Mouse (Mus musculus) neural tube, embryonic 13.5 days (tissue): Measurements from ENCODE around the gene Slmap. TPM values are rescaled to one million over a fixed set of nuclear protein-coding genes. Genes with fewer than 3 reads are reported as not detected.

Experiments
- ATAC-seq: fragments of 200-750 bp; cut with Nextera tagmentation; 2 replicates; pipeline ENCODE4 v1.8.0; 2017; ENCODE audit warnings: low read depth, mild to moderate bottlenecking, moderate TSS enrichment, moderate library complexity
- H3K27ac ChIP-seq: fragments of 300-500 bp; sonication (generic); replicated peaks from 2 replicates; pipeline ENCODE4 v1.5.1; 2015; ENCODE audit warnings: moderate library complexity, mild to moderate bottlenecking, inconsistent platforms
- H3K27me3 ChIP-seq: fragments of 300-500 bp; sonication (generic); 2 replicates; pipeline ENCODE4 v1.6.1; 2015; ENCODE audit warnings: mild to moderate bottlenecking, inconsistent platforms
- H3K36me3 ChIP-seq: fragments of 300-500 bp; sonication (generic); 2 replicates; pipeline ENCODE4 v1.6.1; 2015; ENCODE audit warnings: mild to moderate bottlenecking, inconsistent platforms
- H3K4me1 ChIP-seq: fragments of 300-500 bp; sonication (generic); replicated peaks from 2 replicates; pipeline ENCODE4 v1.6.1; 2015; ENCODE audit warnings: inconsistent platforms
- H3K4me2 ChIP-seq: fragments of 300-500 bp; sonication (generic); 2 replicates; pipeline ENCODE4 v1.6.1; 2015; ENCODE audit warnings: inconsistent platforms, mild to moderate bottlenecking, moderate library complexity
- H3K4me3 ChIP-seq: fragments of 300-500 bp; sonication (generic); 2 replicates; pipeline ENCODE4 v1.5.1; 2015; ENCODE audit warnings: mild to moderate bottlenecking, inconsistent platforms
- H3K9ac ChIP-seq: fragments of 300-500 bp; sonication (generic); 2 replicates; pipeline ENCODE4 v1.6.1; 2015; ENCODE audit warnings: moderate library complexity, mild to moderate bottlenecking, inconsistent platforms
- H3K9me3 ChIP-seq: fragments of 300-500 bp; sonication (generic); 2 replicates; pipeline ENCODE4 v1.6.1; 2016; ENCODE audit warnings: inconsistent platforms
- WGBS: fragments of 180-500 bp; shearing (Covaris S2); methylation state at CpG from one replicate; pipeline ENCODE4 v1.1.7; 2015; 5-methylcytosine and 5-hydroxymethylcytosine counted together
- polyA plus RNA-seq: library from polyadenylated mRNA; unstranded; fragments of >200 nt; fragmentation: Nextera tagmentation; extraction: Ambion mirVana; gene quantifications from 2 replicates; pipeline ENCODE4 v1.2.1, GENCODE M21; 2015

Slmap gene
- polyA plus RNA-seq, 1 experiment from 2014 or later = 14.7 TPM

DNA sequence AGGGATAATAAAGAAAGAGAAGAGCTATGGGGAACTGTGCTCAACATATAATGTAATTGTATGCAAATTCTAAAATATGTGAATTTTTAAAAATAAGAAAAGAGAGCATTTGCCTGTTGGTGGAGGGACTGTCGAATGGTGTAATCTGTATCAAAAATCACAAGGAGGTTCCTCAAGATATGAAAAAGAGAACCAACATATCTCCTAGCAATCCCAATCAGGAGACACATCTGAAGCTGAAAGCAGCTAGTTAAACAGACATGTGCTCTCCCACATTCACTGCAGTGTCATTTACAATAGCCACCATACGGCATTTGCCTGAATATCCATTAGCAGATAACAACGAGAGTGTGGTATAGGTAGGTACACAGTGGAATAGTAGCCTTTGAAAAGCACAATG lies 18.1 kb upstream of the Slmap start:
- no peak for ATAC-seq
- no peak overlapping the region for H3K4me2 ChIP-seq
- no peaks in the 10 kb centered on the region for H3K4me1 ChIP-seq
- no peaks in the 10 kb centered on the region for H3K36me3 ChIP-seq
- H3K27me3 ChIP-seq = no peaks in the 10 kb centered on the region
- no peak overlapping the region for H3K4me3 ChIP-seq
- whole genome bisulfite sequencing = 83% methylated on average over 3 of the region's 3 CpGs
- H3K9me3 ChIP-seq = no peaks in the 10 kb centered on the region
- no peak overlapping the region for H3K9ac ChIP-seq
- no peak overlapping the region for H3K27ac ChIP-seq

- no peak overlapping the region for H3K27ac ChIP-seq
- no peak overlapping the region for H3K9ac ChIP-seq
- WGBS = 72% methylated on average over 2 of the region's 2 CpGs
- no peak overlapping the region for H3K4me3 ChIP-seq
- H3K9me3 ChIP-seq = no peaks in the 10 kb centered on the region
- no peaks in the 10 kb centered on the region for H3K4me1 ChIP-seq
- H3K36me3 ChIP-seq = no peaks in the 10 kb centered on the region
- H3K27me3 ChIP-seq = no peaks in the 10 kb centered on the region
- H3K4me2 ChIP-seq = no peak overlapping the region
- no peak for ATAC-seq
Observed at GRCm38 (mm10) chr14:26552441-26552840, 17.7 kb upstream of the Slmap start.

- H3K36me3 ChIP-seq = no peaks in the 10 kb centered on the region
- no peaks in the 10 kb centered on the region for H3K27me3 ChIP-seq
- WGBS = 95% methylated on average over 8 of the region's 8 CpGs
- H3K4me2 ChIP-seq = no peak overlapping the region
- H3K9me3 ChIP-seq = no peaks in the 10 kb centered on the region
- no peaks in the 10 kb centered on the region for H3K4me1 ChIP-seq
- ATAC-seq = no peak
- no peak overlapping the region for H3K4me3 ChIP-seq
- H3K27ac ChIP-seq = no peak overlapping the region
- no peak overlapping the region for H3K9ac ChIP-seq
Observed at GRCm38 (mm10) chr14:26550712-26551111, 16.0 kb upstream of the Slmap start.

DNA sequence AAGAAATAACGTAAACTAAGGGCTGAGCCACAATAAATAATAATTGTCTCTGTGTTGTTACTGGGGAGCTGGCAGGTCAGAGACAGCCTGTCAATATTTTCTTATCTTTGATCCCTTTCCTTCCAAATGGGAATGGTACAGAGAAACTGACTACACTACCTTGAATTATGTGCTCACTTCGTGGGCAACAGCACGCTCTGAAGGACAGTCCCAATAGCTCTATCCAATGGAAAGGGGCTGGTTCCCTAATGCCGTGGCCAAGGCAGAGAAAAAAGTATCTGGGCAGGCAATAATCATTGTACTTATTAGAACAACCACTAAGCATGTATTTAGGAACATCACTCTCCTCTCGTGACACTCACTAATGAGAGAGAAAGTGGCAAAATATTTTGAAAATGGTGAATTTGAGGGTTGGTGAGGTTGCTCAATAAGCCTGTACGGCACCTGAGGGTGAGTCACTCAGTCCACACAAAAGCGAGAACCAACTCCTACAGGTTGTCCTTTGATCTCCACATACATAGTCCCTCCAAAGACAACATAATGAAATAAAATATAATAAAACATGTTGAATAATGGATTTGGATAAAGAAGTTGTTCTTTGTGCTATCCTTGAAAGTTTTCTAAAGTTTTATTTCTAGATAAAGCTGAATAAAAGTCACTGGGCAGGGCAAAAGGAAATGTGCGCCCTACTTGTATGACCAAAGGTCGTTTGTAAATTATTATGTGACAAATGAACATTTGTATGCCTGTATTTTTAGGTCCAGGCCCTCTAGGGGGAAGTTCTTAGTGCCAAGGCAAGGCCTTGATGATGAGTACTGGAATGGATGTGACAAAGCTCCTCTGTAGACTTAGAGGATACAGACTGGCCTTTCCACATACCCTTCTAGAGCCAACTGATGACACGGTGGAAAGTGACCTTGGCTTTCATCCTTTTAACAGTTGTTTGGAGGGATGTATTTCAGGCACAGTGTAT lies 13.1 kb upstream of the Slmap start:
- ATAC-seq = no peak
- WGBS = 80% methylated on average over 10 of the region's 10 CpGs

GRCm38 (mm10) chr14:26542136-26542535 lies 7.4 kb upstream of the Slmap start:
- no peak for ATAC-seq
- Histone ChIP-seq H3K4me1 (no peaks in the 10 kb centered on the region), H3K27me3 (no peaks in the 10 kb centered on the region; the same call in 1 of the 2 replicates), H3K4me2 (no peak overlapping the region), H3K36me3 (no peaks in the 10 kb centered on the region), H3K9ac (no peak overlapping the region), H3K9me3 (no peaks in the 10 kb centered on the region), H3K4me3 (no peak overlapping the region), H3K27ac (no peak overlapping the region)
- 94% methylated on average over 1 of the region's 1 CpGs for WGBS

More for the DNA sequence above, 13.1 kb upstream of the Slmap start:
- H3K9ac ChIP-seq = no peak overlapping the region
- no peak overlapping the region for H3K4me3 ChIP-seq
- no peaks in the 10 kb centered on the region for H3K4me1 ChIP-seq
- H3K27ac ChIP-seq = no peak overlapping the region
- H3K36me3 ChIP-seq = no peaks in the 10 kb centered on the region
- no peaks in the 10 kb centered on the region for H3K27me3 ChIP-seq
- H3K4me2 ChIP-seq = no peak overlapping the region
- H3K9me3 ChIP-seq = no peaks in the 10 kb centered on the region

DNA sequence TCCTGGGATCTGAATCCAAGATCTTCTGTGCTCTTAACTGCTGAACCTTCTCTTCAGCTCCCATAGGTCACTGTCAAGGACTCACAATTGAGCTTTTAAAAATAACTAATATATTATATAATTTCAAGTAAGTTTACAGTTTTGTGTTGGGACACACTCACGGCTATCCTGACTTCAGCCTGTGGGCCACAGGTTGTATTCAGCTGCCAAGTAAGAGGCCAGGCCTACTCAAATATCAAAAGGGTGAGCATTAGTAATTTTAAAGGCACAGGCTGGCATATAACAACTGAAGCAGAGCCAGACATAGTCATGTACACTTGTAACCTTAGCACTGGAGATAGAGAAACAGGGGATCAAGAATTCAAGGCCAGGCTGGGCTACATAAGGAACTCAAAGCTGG lies 5.8 kb upstream of the Slmap start:
- H3K36me3 ChIP-seq = no peaks in the 10 kb centered on the region
- H3K4me1 ChIP-seq = no peaks in the 10 kb centered on the region
- no peaks in the 10 kb centered on the region for H3K9me3 ChIP-seq
- WGBS = 74% methylated on average over 1 of the region's 1 CpGs
- H3K27ac ChIP-seq = no peak overlapping the region
- H3K27me3 ChIP-seq = no peaks in the 10 kb centered on the region; the same call in 1 of the 2 replicates
- H3K4me2 ChIP-seq = no peak overlapping the region
- no peak for ATAC-seq
- no peak overlapping the region for H3K4me3 ChIP-seq
- H3K9ac ChIP-seq = no peak overlapping the region

DNA sequence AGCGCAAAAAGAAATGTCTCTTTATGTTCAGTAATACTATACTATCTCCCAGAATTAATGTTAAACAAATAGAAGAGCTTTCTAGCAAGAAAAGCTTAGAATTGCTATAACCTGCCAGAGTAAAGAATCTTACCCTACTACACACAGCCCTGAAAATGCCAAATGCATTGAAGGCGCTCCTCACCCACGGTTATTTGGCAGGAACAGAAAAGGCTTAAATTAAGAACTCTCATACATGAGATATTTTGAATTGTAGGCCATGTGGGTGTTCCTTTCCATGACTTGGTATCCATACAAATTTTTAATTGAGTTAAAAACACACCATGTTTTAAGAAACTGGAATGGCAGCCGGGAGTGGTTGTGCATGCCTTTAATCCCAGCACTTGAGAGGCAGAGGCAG lies 4.5 kb upstream of the Slmap start:
- no peak for ATAC-seq
- Histone ChIP-seq H3K4me2 (no peak overlapping the region), H3K36me3 (no peaks in the 10 kb centered on the region), H3K9me3 (no peaks in the 10 kb centered on the region), H3K27me3 (no peaks in the 10 kb centered on the region; the same call in 1 of the 2 replicates), H3K4me1 (0 out of 2 replicates have a peak, but pooled peaks cover 3% of the 10 kb centered on the region), H3K27ac (no peak overlapping the region), H3K9ac (no peak overlapping the region), H3K4me3 (no peak overlapping the region)
- 93% methylated on average over 4 of the region's 4 CpGs for WGBS

DNA sequence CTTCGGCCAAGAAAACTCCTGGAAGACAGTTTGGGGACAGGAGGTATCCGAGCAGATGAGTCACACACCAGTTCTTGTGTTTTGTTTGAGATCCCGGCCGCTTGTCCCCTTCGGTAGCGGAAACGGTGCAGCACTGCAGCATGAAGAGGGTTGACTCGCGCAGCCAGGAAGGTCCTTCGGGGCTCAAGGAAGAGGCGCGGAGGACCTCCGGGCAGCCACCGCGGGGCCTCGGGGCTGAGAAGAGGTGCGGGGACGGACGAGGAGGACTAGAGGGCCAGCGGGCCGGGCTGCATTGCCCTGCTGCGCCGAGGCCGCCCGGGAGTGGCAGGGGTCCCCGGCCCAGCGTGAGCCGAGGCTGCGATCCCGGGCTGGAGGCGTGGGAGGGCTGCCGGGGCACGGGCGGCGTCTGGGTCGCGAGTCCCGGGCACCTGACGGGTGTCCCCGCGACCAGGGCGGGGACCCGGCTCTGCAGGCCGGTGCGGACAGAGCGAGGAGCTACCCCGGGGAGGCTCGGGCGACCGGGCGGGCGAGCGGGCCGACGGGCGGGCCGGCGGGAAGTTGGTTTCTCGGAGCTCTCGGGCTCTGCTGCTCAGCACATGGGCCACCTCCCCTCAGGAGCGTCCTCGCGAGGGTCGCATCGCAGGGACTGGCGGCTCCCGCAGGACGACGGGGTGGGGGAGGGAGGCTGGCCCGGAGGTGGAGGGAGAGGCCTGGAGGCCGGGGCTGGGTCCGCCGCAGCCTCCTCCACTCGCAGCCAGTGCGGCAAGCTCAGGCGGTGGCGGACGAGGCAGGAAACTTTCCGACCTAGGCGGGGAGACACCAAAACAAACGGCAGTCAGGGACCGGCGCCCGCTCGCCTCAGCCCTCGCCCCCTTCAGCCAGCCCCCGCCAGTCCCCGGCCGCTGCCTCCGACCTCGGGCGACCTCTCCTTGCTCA lies 642 bp downstream of the Slmap start:
- WGBS = under 1% methylated on average over 82 of the region's 92 CpGs
- Histone ChIP-seq H3K9me3 (no peaks in the 10 kb centered on the region), H3K9ac (peak overlapping the region; percentile 95), H3K4me3 (peak overlapping the region; percentile 87), H3K4me2 (peak overlapping the region; percentile 97), H3K36me3 (no peaks in the 10 kb centered on the region), H3K4me1 (peaks cover 51% of the 10 kb centered on the region), H3K27me3 (no peaks in the 10 kb centered on the region; the same call in 1 of the 2 replicates), H3K27ac (peak overlapping the region; percentile 92)
- peak; percentile 89 for ATAC-seq

- peak overlapping the region; percentile 97 for H3K4me2 ChIP-seq
- no peaks in the 10 kb centered on the region; the same call in 1 of the 2 replicates for H3K27me3 ChIP-seq
- H3K9me3 ChIP-seq = no peaks in the 10 kb centered on the region
- H3K36me3 ChIP-seq = 0 out of 2 replicates have a peak, but pooled peaks cover 3% of the 10 kb centered on the region
- no peak overlapping the region for H3K27ac ChIP-seq
- H3K4me3 ChIP-seq = peak overlapping the region; percentile 87
- peak overlapping the region; percentile 95 for H3K9ac ChIP-seq
- WGBS = 17% methylated on average over 19 of the region's 19 CpGs
- peaks cover 57% of the 10 kb centered on the region for H3K4me1 ChIP-seq
- no peak for ATAC-seq
Observed at GRCm38 (mm10) chr14:26533267-26533666, 1.5 kb downstream of the Slmap start.

DNA sequence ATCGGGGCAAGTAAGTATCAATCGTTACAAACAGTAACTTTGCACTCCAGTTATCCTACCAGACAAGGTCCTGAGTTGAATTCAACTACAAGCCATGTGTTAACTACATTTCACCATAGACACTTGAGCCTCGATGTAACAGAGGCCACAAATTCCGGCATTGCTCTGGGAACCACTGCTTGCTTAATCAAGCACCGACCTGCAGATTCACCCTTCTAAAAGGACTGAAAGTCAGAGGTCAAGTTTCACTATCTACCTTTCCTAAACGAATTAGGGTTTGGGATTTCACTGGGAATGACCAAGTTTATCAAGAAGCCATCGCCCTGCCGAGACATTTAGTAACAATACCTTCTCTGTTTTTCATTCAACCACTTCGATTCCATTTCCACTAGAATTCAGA lies 2.0 kb downstream of the Slmap start:
- H3K4me2 ChIP-seq = peak overlapping the region; percentile 97
- WGBS = 59% methylated on average over 9 of the region's 9 CpGs
- 0 out of 2 replicates have a peak, but pooled peaks cover 3% of the 10 kb centered on the region for H3K36me3 ChIP-seq
- H3K9me3 ChIP-seq = no peaks in the 10 kb centered on the region
- H3K4me1 ChIP-seq = peaks cover 58% of the 10 kb centered on the region
- peak overlapping the region; percentile 95 for H3K9ac ChIP-seq
- ATAC-seq = no peak
- H3K4me3 ChIP-seq = peak overlapping the region; percentile 87
- H3K27ac ChIP-seq = no peak overlapping the region
- no peaks in the 10 kb centered on the region for H3K27me3 ChIP-seq

DNA sequence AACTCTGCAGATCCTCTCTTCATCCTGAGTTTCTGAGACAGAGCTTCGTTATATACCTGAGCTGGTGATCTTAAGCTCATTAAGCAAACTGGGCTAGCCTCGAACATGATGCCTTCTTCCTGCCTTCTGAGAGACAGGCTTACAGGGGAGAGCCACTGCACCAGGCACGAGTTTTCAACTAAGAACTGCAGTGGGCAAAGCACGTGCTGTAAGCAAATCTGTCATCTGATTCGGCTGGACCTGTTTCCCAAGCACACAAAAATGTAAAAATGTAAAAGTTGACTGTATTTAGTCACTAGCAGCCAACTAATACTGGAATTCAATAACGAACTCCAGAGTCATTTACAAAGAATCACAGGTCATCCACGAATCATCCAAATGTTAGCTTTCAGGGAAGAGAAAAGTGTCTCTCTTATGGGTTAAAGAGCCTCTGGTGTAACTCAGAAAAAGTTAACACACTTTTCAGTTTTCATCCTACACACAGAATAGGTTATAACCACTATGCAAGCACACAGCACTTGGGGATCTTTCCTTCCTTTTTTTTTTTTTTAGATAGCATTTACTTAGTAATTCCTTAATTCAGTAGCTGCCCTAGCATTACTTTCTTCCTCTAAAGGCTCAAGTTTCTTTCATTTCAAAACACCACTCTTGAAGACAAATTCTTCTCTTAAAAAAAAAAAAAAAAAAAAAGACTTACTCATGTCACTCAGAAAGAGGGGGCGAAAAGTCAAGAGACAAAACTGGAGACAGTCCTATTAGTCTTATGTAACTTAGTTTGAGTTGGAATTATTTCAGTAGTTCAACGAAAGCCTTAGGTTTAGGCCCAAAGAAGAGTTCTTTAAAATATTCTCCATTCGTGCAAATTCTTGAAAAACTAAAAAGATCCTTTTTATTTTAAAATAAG lies 3.1 kb downstream of the Slmap start:
- 0 out of 2 replicates have a peak, but pooled peaks cover 3% of the 10 kb centered on the region for H3K36me3 ChIP-seq
- H3K9me3 ChIP-seq = no peaks in the 10 kb centered on the region
- H3K27me3 ChIP-seq = no peaks in the 10 kb centered on the region
- H3K4me1 ChIP-seq = peaks cover 64% of the 10 kb centered on the region
- 82% methylated on average over 10 of the region's 10 CpGs for WGBS
- H3K27ac ChIP-seq = no peak overlapping the region
- H3K4me2 ChIP-seq = peak overlapping the region; percentile 97
- H3K4me3 ChIP-seq = no peak overlapping the region
- no peak overlapping the region for H3K9ac ChIP-seq
- ATAC-seq = no peak
